Mouse (Mus musculus): ENCODE measurements around the gene Bfar. TPM values are rescaled to one million over a fixed set of nuclear protein-coding genes. Genes with fewer than 3 reads are reported as not detected.
A peak's percentile ranks its signal among the peaks of the same experiment; 100 is the strongest.
"Not testable (repeated sequence)": the region's sequence is repeated elsewhere in the genome, so short reads cannot be mapped to it uniquely, and the experiment has no call there.

Bfar gene
- 43.0 and 44.1 TPM in 2 replicates for polyA plus RNA-seq (2014; fragmentation: Nextera tagmentation; extraction: Ambion mirVana)

GRCm38 (mm10) chr16:13671685-13672385, at the start of gene Bfar, which contains the start of gene 3110001I22Rik:
TSS of gene Bfar (plus strand) at chr16:13671858.
TSS of gene 3110001I22Rik (plus strand) at chr16:13671929.
- H3K27ac ChIP-seq (ENCODE audit: low read depth, low read length) = peak within 1 kb of the TSS; percentile 56
- peak; percentile 93 for ATAC-seq (ENCODE audit: low FRiP score)
- under 1% methylated on average over 52 of the region's 54 CpGs for WGBS
- peak; percentile 94 for DNase-seq (ENCODE audit: low spot score)
- H3K4me1 ChIP-seq (replicated peaks; ENCODE audit: control insufficient read depth, insufficient read depth, low read length) = no peaks in the 10 kb centered on the region
- H3K27me3 ChIP-seq (ENCODE audit: control insufficient read depth, insufficient read depth, low read length) = no peaks in the 10 kb centered on the region
- H3K4me2 ChIP-seq (replicated peaks; ENCODE audit: low read depth, low read length) = peak within 1 kb of the TSS; percentile 77
- H3K9ac ChIP-seq (ENCODE audit: low read depth, low read length) = peak within 1 kb of the TSS; percentile 93
- no peaks in the 10 kb centered on the region for H3K9me3 ChIP-seq (ENCODE audit: control insufficient read depth, low read length)
- no peaks in the 10 kb centered on the region for H3K36me3 ChIP-seq (ENCODE audit: control insufficient read depth, insufficient read depth, low read length)
- H3K4me3 ChIP-seq (ENCODE audit: low read depth, low read length) = peak within 1 kb of the TSS; percentile 72

- ATAC-seq (ENCODE audit: low FRiP score) (no peak), DNase-seq (ENCODE audit: low spot score) (peak; percentile 31)
- Histone ChIP-seq H3K27me3 (ENCODE audit: control insufficient read depth, insufficient read depth, low read length) (no peaks in the 10 kb centered on the region), H3K36me3 (ENCODE audit: control insufficient read depth, insufficient read depth, low read length) (no peaks in the 10 kb centered on the region), H3K9me3 (ENCODE audit: control insufficient read depth, low read length) (no peaks in the 10 kb centered on the region), H3K4me1 (replicated peaks; ENCODE audit: control insufficient read depth, insufficient read depth, low read length) (no peaks in the 10 kb centered on the region), H3K27ac (ENCODE audit: low read depth, low read length) (no peak overlapping the region), H3K4me3 (ENCODE audit: low read depth, low read length) (no peak overlapping the region), H3K4me2 (replicated peaks; ENCODE audit: low read depth, low read length) (no peak overlapping the region), H3K9ac (ENCODE audit: low read depth, low read length) (no peak overlapping the region)
- WGBS = 50% methylated on average over 5 of the region's 5 CpGs
These were observed 43.3 kb upstream of the Bfar start for GRCm38 (mm10) chr16:13628345-13628744.

- DNase-seq (ENCODE audit: low spot score); H3K4me2 ChIP-seq (replicated peaks; ENCODE audit: low read depth, low read length); H3K27me3 ChIP-seq (ENCODE audit: control insufficient read depth, insufficient read depth, low read length); H3K4me3 ChIP-seq (ENCODE audit: low read depth, low read length); H3K36me3 ChIP-seq (ENCODE audit: control insufficient read depth, insufficient read depth, low read length); H3K27ac ChIP-seq (ENCODE audit: low read depth, low read length); ATAC-seq (ENCODE audit: low FRiP score); H3K4me1 ChIP-seq (replicated peaks; ENCODE audit: control insufficient read depth, insufficient read depth, low read length); H3K9me3 ChIP-seq (ENCODE audit: control insufficient read depth, low read length); H3K9ac ChIP-seq (ENCODE audit: low read depth, low read length): not testable (repeated sequence)
- WGBS = 41% methylated on average over 2 of the region's 2 CpGs
These were observed 33.5 kb upstream of the Bfar start for GRCm38 (mm10) chr16:13638198-13638597.

- no peaks in the 10 kb centered on the region for H3K4me1 ChIP-seq (replicated peaks; ENCODE audit: control insufficient read depth, insufficient read depth, low read length)
- no peak for ATAC-seq (ENCODE audit: low FRiP score)
- H3K4me2 ChIP-seq (replicated peaks; ENCODE audit: low read depth, low read length) = no peak overlapping the region
- H3K4me3 ChIP-seq (ENCODE audit: low read depth, low read length) = no peak overlapping the region
- H3K9me3 ChIP-seq (ENCODE audit: control insufficient read depth, low read length) = no peaks in the 10 kb centered on the region
- no peaks in the 10 kb centered on the region for H3K27me3 ChIP-seq (ENCODE audit: control insufficient read depth, insufficient read depth, low read length)
- WGBS = 90% methylated on average over 5 of the region's 5 CpGs
- no peak for DNase-seq (ENCODE audit: low spot score)
- no peaks in the 10 kb centered on the region for H3K36me3 ChIP-seq (ENCODE audit: control insufficient read depth, insufficient read depth, low read length)
- H3K27ac ChIP-seq (ENCODE audit: low read depth, low read length) = no peak overlapping the region
- no peak overlapping the region for H3K9ac ChIP-seq (ENCODE audit: low read depth, low read length)
These were observed 32.1 kb upstream of the Bfar start for GRCm38 (mm10) chr16:13639508-13639907.

DNA sequence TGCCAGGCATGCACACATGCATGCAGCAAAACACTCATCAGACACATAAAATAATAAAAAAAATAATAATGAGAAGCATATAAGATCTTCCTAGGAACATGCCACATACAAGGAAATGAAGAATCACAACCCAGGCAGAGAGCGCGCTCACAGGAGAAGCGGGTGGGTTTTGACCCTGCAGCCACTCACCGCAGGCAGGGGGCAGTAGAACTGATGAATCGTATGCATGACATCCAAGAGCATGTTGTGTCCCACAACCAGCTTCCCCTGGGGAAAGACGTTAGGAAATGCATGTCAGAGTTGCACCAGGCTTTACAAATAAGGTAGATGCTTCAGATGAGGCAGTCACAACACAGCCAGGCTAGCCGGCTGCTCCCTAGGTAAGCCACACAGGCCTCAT, 31.6 kb upstream of the Bfar start:
- H3K27ac ChIP-seq (ENCODE audit: low read depth, low read length) = no peak overlapping the region
- no peak overlapping the region for H3K4me3 ChIP-seq (ENCODE audit: low read depth, low read length)
- 74% methylated on average over 7 of the region's 7 CpGs for WGBS
- no peaks in the 10 kb centered on the region for H3K9me3 ChIP-seq (ENCODE audit: control insufficient read depth, low read length)
- no peaks in the 10 kb centered on the region for H3K4me1 ChIP-seq (replicated peaks; ENCODE audit: control insufficient read depth, insufficient read depth, low read length)
- no peaks in the 10 kb centered on the region for H3K36me3 ChIP-seq (ENCODE audit: control insufficient read depth, insufficient read depth, low read length)
- H3K4me2 ChIP-seq (replicated peaks; ENCODE audit: low read depth, low read length) = no peak overlapping the region
- no peak overlapping the region for H3K9ac ChIP-seq (ENCODE audit: low read depth, low read length)
- no peaks in the 10 kb centered on the region for H3K27me3 ChIP-seq (ENCODE audit: control insufficient read depth, insufficient read depth, low read length)
- ATAC-seq (ENCODE audit: low FRiP score) (no peak), DNase-seq (ENCODE audit: low spot score) (peak; percentile 12)

DNA sequence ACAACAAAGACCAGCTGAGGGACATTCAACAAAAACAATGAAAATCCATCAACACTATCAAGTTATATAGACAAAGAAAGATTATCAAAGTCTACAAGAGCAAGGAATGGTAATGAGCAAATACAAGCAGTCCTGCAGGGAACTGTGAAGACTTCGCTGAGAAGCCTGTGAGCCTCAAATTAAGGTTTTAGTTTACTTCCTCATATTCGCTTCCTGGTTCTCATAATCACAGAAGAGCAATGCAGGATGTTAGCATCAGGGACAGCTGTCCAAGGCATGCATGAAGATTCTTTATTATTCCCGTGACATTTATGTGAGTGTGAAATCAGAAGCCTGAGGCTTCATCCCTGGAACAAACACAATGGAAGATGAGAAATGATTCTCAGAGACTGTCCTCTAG, 27.2 kb upstream of the Bfar start:
- Histone ChIP-seq H3K4me1 (replicated peaks; ENCODE audit: control insufficient read depth, insufficient read depth, low read length) (no peaks in the 10 kb centered on the region), H3K27ac (ENCODE audit: low read depth, low read length) (no peak overlapping the region), H3K4me2 (replicated peaks; ENCODE audit: low read depth, low read length) (no peak overlapping the region), H3K27me3 (ENCODE audit: control insufficient read depth, insufficient read depth, low read length) (no peaks in the 10 kb centered on the region), H3K4me3 (ENCODE audit: low read depth, low read length) (no peak overlapping the region), H3K9me3 (ENCODE audit: control insufficient read depth, low read length) (no peaks in the 10 kb centered on the region), H3K36me3 (ENCODE audit: control insufficient read depth, insufficient read depth, low read length) (no peaks in the 10 kb centered on the region), H3K9ac (ENCODE audit: low read depth, low read length) (no peak overlapping the region)
- ATAC-seq (ENCODE audit: low FRiP score) = no peak
- WGBS = 91% methylated on average over 3 of the region's 3 CpGs
- no peak for DNase-seq (ENCODE audit: low spot score)

- H3K4me3 ChIP-seq (ENCODE audit: low read depth, low read length) = no peak overlapping the region
- no peak overlapping the region for H3K9ac ChIP-seq (ENCODE audit: low read depth, low read length)
- H3K9me3 ChIP-seq (ENCODE audit: control insufficient read depth, low read length) = no peaks in the 10 kb centered on the region
- ATAC-seq (ENCODE audit: low FRiP score) (no peak), DNase-seq (ENCODE audit: low spot score) (no peak)
- no peaks in the 10 kb centered on the region for H3K27me3 ChIP-seq (ENCODE audit: control insufficient read depth, insufficient read depth, low read length)
- H3K27ac ChIP-seq (ENCODE audit: low read depth, low read length) = no peak overlapping the region
- no peak overlapping the region for H3K4me2 ChIP-seq (replicated peaks; ENCODE audit: low read depth, low read length)
- H3K4me1 ChIP-seq (replicated peaks; ENCODE audit: control insufficient read depth, insufficient read depth, low read length) = no peaks in the 10 kb centered on the region
- WGBS = 87% methylated on average over 4 of the region's 4 CpGs
- no peaks in the 10 kb centered on the region for H3K36me3 ChIP-seq (ENCODE audit: control insufficient read depth, insufficient read depth, low read length)
These were observed 25.7 kb upstream of the Bfar start for GRCm38 (mm10) chr16:13645930-13646329.

DNA sequence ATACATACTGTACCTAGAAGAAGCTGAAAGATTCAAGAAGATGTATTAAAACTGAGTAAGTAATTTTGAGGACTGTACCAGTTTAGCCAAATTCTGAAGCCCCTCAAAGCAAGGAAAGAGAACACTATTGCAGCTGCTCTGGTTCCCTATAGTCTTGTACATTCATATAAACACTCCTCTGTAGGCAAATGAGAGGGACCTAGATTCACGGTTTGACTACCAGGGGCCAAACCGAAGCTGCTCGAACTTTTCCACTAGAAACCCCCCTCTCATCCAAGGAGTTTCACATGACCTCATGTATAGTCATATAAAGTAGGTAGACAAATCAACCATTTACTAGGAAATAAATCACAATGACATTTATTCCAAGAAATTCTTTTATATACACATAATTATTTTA, 12.8 kb upstream of the Bfar start:
- 94% methylated on average over 3 of the region's 3 CpGs for WGBS
- no peaks in the 10 kb centered on the region for H3K36me3 ChIP-seq (ENCODE audit: control insufficient read depth, insufficient read depth, low read length)

GRCm38 (mm10) chr16:13660736-13661135, 10.9 kb upstream of the Bfar start:
- no peak overlapping the region for H3K9ac ChIP-seq (ENCODE audit: low read depth, low read length)
- 90% methylated on average over 9 of the region's 9 CpGs for WGBS
- DNase-seq (ENCODE audit: low spot score) (no peak), ATAC-seq (ENCODE audit: low FRiP score) (no peak)
- no peak overlapping the region for H3K4me3 ChIP-seq (ENCODE audit: low read depth, low read length)
- no peak overlapping the region for H3K4me2 ChIP-seq (replicated peaks; ENCODE audit: low read depth, low read length)
- H3K4me1 ChIP-seq (replicated peaks; ENCODE audit: control insufficient read depth, insufficient read depth, low read length) = no peaks in the 10 kb centered on the region
- no peak overlapping the region for H3K27ac ChIP-seq (ENCODE audit: low read depth, low read length)
- H3K36me3 ChIP-seq (ENCODE audit: control insufficient read depth, insufficient read depth, low read length) = no peaks in the 10 kb centered on the region
- no peaks in the 10 kb centered on the region for H3K9me3 ChIP-seq (ENCODE audit: control insufficient read depth, low read length)
- H3K27me3 ChIP-seq (ENCODE audit: control insufficient read depth, insufficient read depth, low read length) = no peaks in the 10 kb centered on the region

More for the DNA sequence above, 12.8 kb upstream of the Bfar start:
- Histone ChIP-seq H3K4me2 (replicated peaks; ENCODE audit: low read depth, low read length) (no peak overlapping the region), H3K9me3 (ENCODE audit: control insufficient read depth, low read length) (no peaks in the 10 kb centered on the region), H3K27ac (ENCODE audit: low read depth, low read length) (no peak overlapping the region), H3K9ac (ENCODE audit: low read depth, low read length) (no peak overlapping the region), H3K27me3 (ENCODE audit: control insufficient read depth, insufficient read depth, low read length) (no peaks in the 10 kb centered on the region), H3K4me1 (replicated peaks; ENCODE audit: control insufficient read depth, insufficient read depth, low read length) (no peaks in the 10 kb centered on the region), H3K4me3 (ENCODE audit: low read depth, low read length) (no peak overlapping the region)
- ATAC-seq (ENCODE audit: low FRiP score) (no peak), DNase-seq (ENCODE audit: low spot score) (no peak)
